Mouse (Mus musculus): ENCODE results near the gene Zfyve19. TPM values are rescaled to one million over a fixed set of nuclear protein-coding genes. Genes with fewer than 3 reads are reported as not detected.

The Zfyve19 gene
- total RNA-seq, 1 experiment, result 19.8 TPM

- TF ChIP-seq MAFK (IDR thresholded peaks at IDR 0.05; ENCODE audit: insufficient read depth, low read depth, low read length) (peak; percentile 84), CHD2 (IDR thresholded peaks at IDR 0.05; ENCODE audit: low read depth, low read length) (no peak), HCFC1 (IDR thresholded peaks at IDR 0.05; ENCODE audit: borderline replicate concordance, insufficient read depth, low read length) (no peak), ZC3H11A (IDR thresholded peaks at IDR 0.05; ENCODE audit: borderline replicate concordance, low read depth, low read length) (peak; percentile 64), ZNF384 (IDR thresholded peaks at IDR 0.05; ENCODE audit: low read depth, low read length) (0 out of 2 replicates have a peak, but pooled peaks have one; percentile 16)
- Histone ChIP-seq H3K9me3 (ENCODE audit: control insufficient read depth, insufficient read depth, low read depth, low read length) (no peaks in the 10 kb centered on the region), H3K27ac (ENCODE audit: insufficient read depth, low read depth, low read length, poor library complexity, severe bottlenecking) (peak overlapping the region; percentile 49; the same call in 1 of the 2 replicates), H3K4me3 (ENCODE audit: insufficient read depth in 1 of 2, low read depth in 1 of 2, low read length in 2 of 2, poor library complexity in 1 of 2, severe bottlenecking in 1 of 2) (peak overlapping the region in 1 of 2 experiments; percentile 28; a peak in 1 of 4 replicates), H3K9ac (ENCODE audit: insufficient read depth, low read depth, low read length, poor library complexity, severe bottlenecking) (peak overlapping the region; percentile 64), H3K4me1 (ENCODE audit: control insufficient read depth in 2 of 2, insufficient read depth in 2 of 2, low read length in 2 of 2, poor library complexity in 1 of 2) (peaks cover 1 to 13% of the 10 kb centered on the region in 2 experiments; a peak in 1 of 4 replicates), H3K36me3 (ENCODE audit: control insufficient read depth, insufficient read depth, low read length, poor library complexity, severe bottlenecking) (peaks cover 27% of the 10 kb centered on the region)
- in situ Hi-C loops (cut with MboI; ENCODE audit: low sequenced_read_pairs in 2 of 2, unreplicated experiment in 2 of 2), result no loop called here
- DNase-seq (ENCODE audit: low read depth, low spot score), result peak; percentile 88
Measured at GRCm38 (mm10) chr2:119250826-119251478, 42.5 kb downstream of the Zfyve19 start.

- H3K9ac ChIP-seq (ENCODE audit: insufficient read depth, low read depth, low read length, poor library complexity, severe bottlenecking), result no peak overlapping the region
- in situ Hi-C loops (cut with MboI; ENCODE audit: low sequenced_read_pairs in 2 of 2, unreplicated experiment in 2 of 2), result no loop called here
- DNase-seq (ENCODE audit: low read depth, low spot score), result no peak
- H3K9me3 ChIP-seq (ENCODE audit: control insufficient read depth, insufficient read depth, low read depth, low read length), result no peaks in the 10 kb centered on the region
- no peak overlapping the region for H3K27ac ChIP-seq (ENCODE audit: insufficient read depth, low read depth, low read length, poor library complexity, severe bottlenecking)
- no peaks in the 10 kb centered on the region for H3K36me3 ChIP-seq (ENCODE audit: control insufficient read depth, insufficient read depth, low read length, poor library complexity, severe bottlenecking)
- TF ChIP-seq CHD2 (IDR thresholded peaks at IDR 0.05; ENCODE audit: low read depth, low read length), result no peak
- no peak for TF ChIP-seq HCFC1 (IDR thresholded peaks at IDR 0.05; ENCODE audit: borderline replicate concordance, insufficient read depth, low read length)
- TF ChIP-seq ZNF384 (IDR thresholded peaks at IDR 0.05; ENCODE audit: low read depth, low read length), result no peak
- TF ChIP-seq MAFK (IDR thresholded peaks at IDR 0.05; ENCODE audit: insufficient read depth, low read depth, low read length), result no peak
- no peak for TF ChIP-seq ZC3H11A (IDR thresholded peaks at IDR 0.05; ENCODE audit: borderline replicate concordance, low read depth, low read length)
- H3K4me3 ChIP-seq (ENCODE audit: insufficient read depth in 1 of 2, low read depth in 1 of 2, low read length in 2 of 2, poor library complexity in 1 of 2, severe bottlenecking in 1 of 2), result no peak overlapping the region
- H3K4me1 ChIP-seq (ENCODE audit: control insufficient read depth in 2 of 2, insufficient read depth in 2 of 2, low read length in 2 of 2, poor library complexity in 1 of 2), result peaks cover 1 to 5% of the 10 kb centered on the region in 2 experiments; a peak in 1 of 4 replicates
Measured at GRCm38 (mm10) chr2:119254976-119255375, 46.6 kb downstream of the Zfyve19 start.

GRCm38 (mm10) chr2:119260518-119260917, 52.1 kb downstream of the Zfyve19 start:
- TF ChIP-seq ZNF384 (IDR thresholded peaks at IDR 0.05; ENCODE audit: low read depth, low read length) (no peak), CHD2 (IDR thresholded peaks at IDR 0.05; ENCODE audit: low read depth, low read length) (no peak), HCFC1 (IDR thresholded peaks at IDR 0.05; ENCODE audit: borderline replicate concordance, insufficient read depth, low read length) (no peak), MAFK (IDR thresholded peaks at IDR 0.05; ENCODE audit: insufficient read depth, low read depth, low read length) (no peak), ZC3H11A (IDR thresholded peaks at IDR 0.05; ENCODE audit: borderline replicate concordance, low read depth, low read length) (no peak)

GRCm38 (mm10) chr2:119261326-119261725, 52.9 kb downstream of the Zfyve19 start:
- no peak for DNase-seq (ENCODE audit: low read depth, low spot score)
- Histone ChIP-seq H3K4me3 (ENCODE audit: insufficient read depth in 1 of 2, low read depth in 1 of 2, low read length in 2 of 2, poor library complexity in 1 of 2, severe bottlenecking in 1 of 2) (no peak overlapping the region), H3K4me1 (ENCODE audit: control insufficient read depth in 2 of 2, insufficient read depth in 2 of 2, low read length in 2 of 2, poor library complexity in 1 of 2) (peaks cover 0 to 3% of the 10 kb centered on the region in 2 experiments; a peak in 1 of 4 replicates), H3K27ac (ENCODE audit: insufficient read depth, low read depth, low read length, poor library complexity, severe bottlenecking) (no peak overlapping the region), H3K9me3 (ENCODE audit: control insufficient read depth, insufficient read depth, low read depth, low read length) (no peaks in the 10 kb centered on the region), H3K36me3 (ENCODE audit: control insufficient read depth, insufficient read depth, low read length, poor library complexity, severe bottlenecking) (no peaks in the 10 kb centered on the region), H3K9ac (ENCODE audit: insufficient read depth, low read depth, low read length, poor library complexity, severe bottlenecking) (no peak overlapping the region)
- in situ Hi-C loops (cut with MboI; ENCODE audit: low sequenced_read_pairs in 2 of 2, unreplicated experiment in 2 of 2), result no loop called here
- no peak for TF ChIP-seq CHD2 (IDR thresholded peaks at IDR 0.05; ENCODE audit: low read depth, low read length)
- TF ChIP-seq ZC3H11A (IDR thresholded peaks at IDR 0.05; ENCODE audit: borderline replicate concordance, low read depth, low read length), result no peak
- no peak for TF ChIP-seq MAFK (IDR thresholded peaks at IDR 0.05; ENCODE audit: insufficient read depth, low read depth, low read length)
- no peak for TF ChIP-seq ZNF384 (IDR thresholded peaks at IDR 0.05; ENCODE audit: low read depth, low read length)
- TF ChIP-seq HCFC1 (IDR thresholded peaks at IDR 0.05; ENCODE audit: borderline replicate concordance, insufficient read depth, low read length), result no peak

More at GRCm38 (mm10) chr2:119260518-119260917, 52.1 kb downstream of the Zfyve19 start:
- peaks cover 0 to 3% of the 10 kb centered on the region in 2 experiments; a peak in 1 of 4 replicates for H3K4me1 ChIP-seq (ENCODE audit: control insufficient read depth in 2 of 2, insufficient read depth in 2 of 2, low read length in 2 of 2, poor library complexity in 1 of 2)
- no peak overlapping the region for H3K9ac ChIP-seq (ENCODE audit: insufficient read depth, low read depth, low read length, poor library complexity, severe bottlenecking)
- no peak overlapping the region for H3K4me3 ChIP-seq (ENCODE audit: insufficient read depth in 1 of 2, low read depth in 1 of 2, low read length in 2 of 2, poor library complexity in 1 of 2, severe bottlenecking in 1 of 2)
- in situ Hi-C loops (cut with MboI; ENCODE audit: low sequenced_read_pairs in 2 of 2, unreplicated experiment in 2 of 2), result no loop called here
- no peaks in the 10 kb centered on the region for H3K9me3 ChIP-seq (ENCODE audit: control insufficient read depth, insufficient read depth, low read depth, low read length)
- no peaks in the 10 kb centered on the region for H3K36me3 ChIP-seq (ENCODE audit: control insufficient read depth, insufficient read depth, low read length, poor library complexity, severe bottlenecking)
- DNase-seq (ENCODE audit: low read depth, low spot score), result no peak
- H3K27ac ChIP-seq (ENCODE audit: insufficient read depth, low read depth, low read length, poor library complexity, severe bottlenecking), result no peak overlapping the region
